Mouse (Mus musculus) embryonic facial prominence, embryonic 13.5 days (tissue): Measurements from ENCODE around the gene Tmf1. TPM values are rescaled to one million over a fixed set of nuclear protein-coding genes. Genes with fewer than 3 reads are reported as not detected.

Experiments used
- ATAC-seq: fragments of 200-750 bp; cut with Nextera tagmentation; 2 replicates; pipeline ENCODE4 v1.8.0; 2017; ENCODE audit warnings: low read depth; ENCODE audit not compliant: insufficient number of reproducible peaks, insufficient read depth, low FRiP score, low TSS enrichment
- H3K27ac ChIP-seq: fragments of 300-500 bp; sonication (generic); 2 replicates; pipeline ENCODE4 v1.5.1; 2015; ENCODE audit warnings: moderate library complexity, mild to moderate bottlenecking, inconsistent platforms
- H3K27me3 ChIP-seq: fragments of 300-500 bp; sonication (generic); 2 replicates; pipeline ENCODE4 v1.6.1; 2015; ENCODE audit warnings: mild to moderate bottlenecking, inconsistent platforms
- H3K36me3 ChIP-seq: fragments of 300-500 bp; sonication (generic); 2 replicates; pipeline ENCODE4 v1.6.1; 2015; ENCODE audit warnings: mild to moderate bottlenecking, inconsistent platforms
- H3K4me1 ChIP-seq: fragments of 300-500 bp; sonication (generic); 2 replicates; pipeline ENCODE4 v1.6.1; 2015; ENCODE audit warnings: inconsistent platforms
- H3K4me2 ChIP-seq: fragments of 300-500 bp; sonication (generic); 2 replicates; pipeline ENCODE4 v1.6.1; 2015; ENCODE audit warnings: moderate library complexity, mild to moderate bottlenecking, inconsistent platforms
- H3K4me3 ChIP-seq: fragments of 300-500 bp; sonication (generic); 2 replicates; pipeline ENCODE4 v1.5.1; 2015; ENCODE audit warnings: mild to moderate bottlenecking, inconsistent platforms
- H3K9ac ChIP-seq: fragments of 300-500 bp; sonication (generic); 2 replicates; pipeline ENCODE4 v1.6.1; 2015; ENCODE audit warnings: mild to moderate bottlenecking, inconsistent platforms
- H3K9me3 ChIP-seq: fragments of 300-500 bp; sonication (generic); 2 replicates; pipeline ENCODE4 v1.6.1; 2016; ENCODE audit warnings: inconsistent platforms
- WGBS: fragments of 180-500 bp; shearing (Covaris S2); methylation state at CpG from one replicate; pipeline ENCODE4 v1.1.7; 2015; ENCODE audit warnings: mixed read lengths; 5-methylcytosine and 5-hydroxymethylcytosine counted together
- polyA plus RNA-seq: library from polyadenylated mRNA; unstranded; fragments of >200 nt; fragmentation: Nextera tagmentation; extraction: Ambion mirVana; gene quantifications from 2 replicates; pipeline ENCODE4 v1.2.1, GENCODE M21; 2015

Gene Tmf1
- polyA plus RNA-seq, 1 experiment from 2014 or later = 39.3 TPM

DNA sequence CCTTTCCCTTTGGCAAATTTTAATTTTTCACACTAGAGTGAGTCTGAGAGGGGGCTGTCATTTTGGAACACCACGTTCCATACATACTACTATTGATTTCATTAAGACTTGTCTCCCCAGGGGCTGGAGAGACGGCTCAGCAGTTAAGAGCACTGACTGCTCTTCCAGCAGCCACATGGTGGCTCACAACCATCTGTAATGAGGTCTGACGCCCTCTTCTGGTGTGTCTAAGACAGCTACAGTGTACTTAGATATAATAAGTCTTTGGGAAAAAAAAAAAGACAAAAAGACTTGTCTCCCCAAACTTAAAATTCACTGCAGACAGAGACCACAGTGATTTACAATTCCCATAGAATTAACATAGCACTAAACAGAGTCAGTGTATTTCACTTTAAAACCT lies 21.5 kb upstream of the Tmf1 start:
- Histone ChIP-seq H3K4me1 (peaks cover 12% of the 10 kb centered on the region), H3K4me3 (no peak overlapping the region), H3K4me2 (no peak overlapping the region), H3K9ac (no peak overlapping the region), H3K27me3 (no peaks in the 10 kb centered on the region), H3K9me3 (no peaks in the 10 kb centered on the region), H3K27ac (no peak overlapping the region), H3K36me3 (peaks cover 39% of the 10 kb centered on the region)
- WGBS = 42% methylated on average over 3 of the region's 3 CpGs
- ATAC-seq = no peak

DNA sequence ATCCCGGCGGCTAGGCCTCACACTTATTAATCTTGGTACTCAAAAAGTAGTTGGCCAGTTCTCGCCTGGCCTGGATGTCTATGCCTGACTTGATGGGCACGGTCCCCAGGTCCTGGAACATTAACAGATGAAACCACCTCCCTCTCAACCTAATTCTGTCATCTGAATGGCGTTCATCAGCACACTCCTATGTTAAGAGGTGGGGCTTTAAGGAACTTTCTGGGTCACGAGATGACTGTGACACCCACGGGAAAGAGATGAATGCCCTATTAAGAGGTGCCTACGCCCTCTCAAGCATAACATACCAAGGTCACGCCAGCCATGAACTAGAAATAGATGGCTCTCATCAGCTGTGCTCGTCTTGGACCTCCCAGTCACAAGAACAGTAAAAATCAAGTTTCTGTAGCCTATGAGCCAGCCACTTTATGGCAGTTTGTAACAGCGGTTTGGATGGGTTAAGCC lies 476 bp upstream of the Tmf1 start:
- ATAC-seq = peak; percentile 63
- Histone ChIP-seq H3K4me3 (peak overlapping the region; percentile 97), H3K9me3 (no peaks in the 10 kb centered on the region), H3K4me2 (peak overlapping the region; percentile 76), H3K9ac (peak overlapping the region; percentile 97), H3K27me3 (no peaks in the 10 kb centered on the region), H3K4me1 (peaks cover 26% of the 10 kb centered on the region), H3K36me3 (peaks cover 25% of the 10 kb centered on the region), H3K27ac (peak overlapping the region; percentile 91)
- WGBS = 7% methylated on average over 11 of the region's 11 CpGs

DNA sequence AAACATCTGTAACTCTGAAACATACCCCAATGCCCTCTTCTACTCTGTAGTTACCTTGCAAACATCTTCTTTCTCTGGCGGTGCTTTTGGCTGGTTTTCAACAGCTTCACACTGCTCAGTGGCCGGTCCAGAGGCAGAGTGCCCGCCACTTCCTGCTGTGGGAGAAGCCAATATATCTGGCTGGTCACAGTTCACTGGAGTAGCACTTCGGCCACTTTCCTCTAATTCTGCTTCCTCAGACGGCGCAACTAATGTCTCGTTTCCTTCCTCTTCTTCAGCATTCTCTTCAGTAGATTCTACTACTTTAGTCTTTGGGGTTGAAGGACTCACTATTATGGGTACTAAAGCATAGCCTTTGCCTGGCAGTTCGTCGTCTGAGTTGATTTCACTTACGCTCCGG lies 3.2 kb downstream of the Tmf1 start:
- Histone ChIP-seq H3K27ac (no peak overlapping the region), H3K27me3 (no peaks in the 10 kb centered on the region), H3K9ac (no peak overlapping the region), H3K9me3 (no peaks in the 10 kb centered on the region), H3K4me1 (peaks cover 26% of the 10 kb centered on the region), H3K4me3 (no peak overlapping the region), H3K4me2 (no peak overlapping the region), H3K36me3 (peaks cover 40% of the 10 kb centered on the region)
- WGBS = 81% methylated on average over 11 of the region's 11 CpGs
- no peak for ATAC-seq

DNA sequence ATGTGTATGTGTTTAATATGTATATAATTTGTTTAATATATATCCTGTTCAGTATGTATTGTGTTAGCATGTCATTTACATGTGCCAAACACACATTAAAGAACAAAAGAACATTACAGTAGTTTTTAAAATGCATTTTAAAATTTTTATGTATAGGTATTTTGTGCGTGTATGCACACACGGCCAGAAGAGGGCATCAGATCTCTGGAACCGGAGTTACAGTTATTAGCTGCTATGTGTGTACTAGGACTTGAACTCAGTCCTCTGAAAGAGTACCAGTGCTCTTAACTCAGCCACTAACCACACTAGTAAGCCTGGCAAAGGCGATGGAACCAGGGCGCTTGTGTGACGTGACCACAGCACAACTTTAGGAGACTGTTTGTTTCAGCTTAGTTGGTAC lies 28.8 kb downstream of the Tmf1 start:
- no peak overlapping the region for H3K4me3 ChIP-seq
- peaks cover 24% of the 10 kb centered on the region for H3K4me1 ChIP-seq
- H3K27ac ChIP-seq = no peak overlapping the region
- no peak overlapping the region for H3K9ac ChIP-seq
- peaks cover 6% of the 10 kb centered on the region; the same call in 1 of the 2 replicates for H3K36me3 ChIP-seq
- WGBS = 76% methylated on average over 6 of the region's 6 CpGs
- H3K4me2 ChIP-seq = no peak overlapping the region
- ATAC-seq = no peak
- H3K9me3 ChIP-seq = no peaks in the 10 kb centered on the region
- no peaks in the 10 kb centered on the region for H3K27me3 ChIP-seq

DNA sequence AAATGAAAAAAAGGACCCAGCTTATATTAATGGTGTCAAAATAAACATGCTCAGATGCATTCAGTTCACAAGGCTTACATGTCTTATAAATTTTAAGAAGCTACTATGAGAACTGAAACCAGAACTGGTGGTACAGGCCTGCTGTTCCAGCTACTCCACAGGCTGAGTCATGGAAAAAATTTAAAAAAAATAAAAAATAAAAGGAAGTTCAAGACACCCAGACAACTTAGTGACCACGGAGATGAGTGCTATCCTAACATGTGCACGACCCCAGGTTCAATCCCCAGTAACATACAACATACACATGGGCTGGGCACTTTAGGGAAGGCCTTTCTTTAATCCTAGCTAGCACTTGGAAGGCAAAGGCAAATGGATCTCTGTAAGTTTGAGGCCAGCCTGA lies 29.2 kb downstream of the Tmf1 start:
- H3K27ac ChIP-seq = no peak overlapping the region
- H3K4me3 ChIP-seq = no peak overlapping the region
- H3K9me3 ChIP-seq = no peaks in the 10 kb centered on the region
- peak overlapping the region; percentile 98 for H3K4me2 ChIP-seq
- no peak for ATAC-seq
- no peak overlapping the region for H3K9ac ChIP-seq
- H3K4me1 ChIP-seq = peaks cover 24% of the 10 kb centered on the region
- H3K36me3 ChIP-seq = peaks cover 6% of the 10 kb centered on the region; the same call in 1 of the 2 replicates
- no peaks in the 10 kb centered on the region for H3K27me3 ChIP-seq
- WGBS = 81% methylated on average over 2 of the region's 2 CpGs

DNA sequence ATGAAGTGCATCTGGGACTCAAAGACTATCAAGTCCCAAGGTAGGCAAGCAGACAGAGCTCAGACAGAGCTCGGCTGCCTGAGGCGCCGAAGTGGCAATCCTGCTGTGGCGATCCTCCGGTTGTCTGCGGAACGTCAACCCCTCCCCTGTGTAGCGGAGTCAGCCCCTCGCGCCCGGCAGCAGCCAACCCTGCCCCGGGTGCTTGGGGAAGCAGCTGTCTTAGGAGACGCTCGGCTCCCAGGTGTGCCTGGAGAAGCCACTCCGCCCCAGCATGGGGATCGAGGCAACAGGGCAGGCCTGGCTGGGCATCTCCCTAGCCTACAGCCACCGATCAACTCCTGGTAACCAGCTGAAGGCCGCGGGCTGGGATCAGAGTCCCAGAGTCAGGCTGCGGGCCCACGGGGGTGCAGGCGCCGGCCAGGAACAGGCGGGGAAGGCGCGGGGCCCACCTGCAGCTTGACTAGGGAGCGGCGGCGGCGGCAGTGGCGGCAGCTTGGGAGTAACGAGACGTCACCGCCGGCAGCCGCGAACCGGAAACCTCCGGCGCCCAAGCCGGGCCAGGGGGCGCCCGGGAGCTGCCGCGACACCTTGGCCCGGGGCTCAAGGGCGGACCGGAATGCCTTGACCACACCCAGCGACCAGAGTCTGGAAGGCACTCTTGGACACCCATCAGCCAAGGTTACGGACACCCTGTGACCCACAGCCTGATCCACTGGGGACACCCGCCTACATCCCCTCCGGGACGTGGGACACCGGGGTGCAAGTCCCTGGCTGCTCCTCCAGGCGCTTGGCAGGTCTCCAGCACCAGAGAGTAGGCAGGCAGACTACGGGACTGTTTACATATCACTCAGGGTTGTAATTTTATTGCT lies 30.3 kb downstream of the Tmf1 start, which contains the start of gene Eogt:
Gene Eogt, minus strand, starts transcription at position 800 of the 869 bp plus-strand sequence.
- Histone ChIP-seq H3K36me3 (peaks cover 4% of the 10 kb centered on the region; the same call in 1 of the 2 replicates), H3K27me3 (no peaks in the 10 kb centered on the region), H3K9ac (peak within 1 kb of the TSS; percentile 84), H3K4me2 (peak within 1 kb of the TSS; percentile 98), H3K4me1 (peaks cover 24% of the 10 kb centered on the region), H3K4me3 (peak within 1 kb of the TSS; percentile 70), H3K27ac (peak within 1 kb of the TSS; percentile 82), H3K9me3 (no peaks in the 10 kb centered on the region)
- peak; percentile 49; the same call in 1 of the 2 replicates for ATAC-seq
- WGBS = under 1% methylated on average over 56 of the region's 56 CpGs

DNA sequence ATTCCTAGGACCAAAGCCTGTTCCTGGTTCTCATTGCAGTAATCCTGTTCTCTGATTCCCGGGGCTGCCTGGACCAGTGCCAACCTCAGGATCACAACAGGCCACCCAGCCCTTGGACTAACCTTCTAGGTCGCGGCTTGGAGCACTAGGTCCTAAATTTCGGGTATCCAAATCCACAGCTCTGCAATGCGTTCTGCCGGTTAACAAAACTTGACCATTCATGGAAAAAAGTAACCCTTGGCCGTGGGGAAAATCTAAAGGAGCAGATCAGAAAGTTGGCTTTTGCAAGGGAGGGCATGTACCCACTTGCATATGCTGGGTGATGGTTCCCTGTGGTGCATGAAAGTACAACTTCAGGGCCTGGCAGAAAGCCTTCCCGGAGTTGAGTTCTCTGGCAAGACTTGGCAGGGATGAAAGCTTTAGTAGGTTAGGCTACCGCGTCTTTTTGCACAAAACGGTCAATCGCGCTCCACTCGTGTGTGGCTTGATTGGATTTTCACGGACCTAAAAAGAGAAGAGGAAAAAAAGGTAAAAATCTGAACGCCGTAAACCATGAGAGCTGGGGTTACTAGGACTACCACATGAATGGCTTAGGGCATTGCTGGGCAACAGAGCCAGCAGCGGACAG lies 31.1 kb downstream of the Tmf1 start:
- peak overlapping the region; percentile 98 for H3K4me2 ChIP-seq
- WGBS = 9% methylated on average over 18 of the region's 18 CpGs
- ATAC-seq = peak; percentile 43; the same call in 1 of the 2 replicates
- H3K27me3 ChIP-seq = no peaks in the 10 kb centered on the region
- H3K9me3 ChIP-seq = no peaks in the 10 kb centered on the region
- H3K27ac ChIP-seq = peak overlapping the region; percentile 82
- 0 out of 2 replicates have a peak, but pooled peaks cover 2% of the 10 kb centered on the region for H3K36me3 ChIP-seq
- H3K9ac ChIP-seq = peak overlapping the region; percentile 84
- H3K4me1 ChIP-seq = peaks cover 24% of the 10 kb centered on the region
- peak overlapping the region; percentile 70 for H3K4me3 ChIP-seq

DNA sequence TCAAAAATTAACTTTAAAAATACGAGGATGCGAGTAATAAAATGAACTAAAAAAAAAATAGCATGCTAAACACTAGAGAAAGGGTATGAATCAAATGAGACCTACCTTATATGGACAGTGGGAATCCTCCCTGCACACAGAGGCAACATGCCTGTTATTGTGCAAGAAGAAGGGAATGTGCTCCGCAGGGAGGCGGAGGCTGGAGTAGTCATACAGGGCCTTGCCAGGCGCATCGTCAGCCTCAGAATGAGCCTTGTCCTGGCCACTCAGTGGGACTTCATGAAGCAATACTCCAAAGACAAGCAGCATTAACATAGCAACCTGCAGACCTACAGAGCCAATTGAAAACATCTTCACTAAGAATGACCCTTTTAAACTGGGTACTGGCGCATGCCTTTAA lies 33.8 kb downstream of the Tmf1 start:
- peaks cover 24% of the 10 kb centered on the region for H3K4me1 ChIP-seq
- no peaks in the 10 kb centered on the region for H3K27me3 ChIP-seq
- H3K9ac ChIP-seq = no peak overlapping the region
- peaks cover 8% of the 10 kb centered on the region for H3K36me3 ChIP-seq
- no peak for ATAC-seq
- no peak overlapping the region for H3K4me3 ChIP-seq
- WGBS = 91% methylated on average over 7 of the region's 7 CpGs
- H3K9me3 ChIP-seq = no peaks in the 10 kb centered on the region
- no peak overlapping the region for H3K27ac ChIP-seq
- H3K4me2 ChIP-seq = no peak overlapping the region

DNA sequence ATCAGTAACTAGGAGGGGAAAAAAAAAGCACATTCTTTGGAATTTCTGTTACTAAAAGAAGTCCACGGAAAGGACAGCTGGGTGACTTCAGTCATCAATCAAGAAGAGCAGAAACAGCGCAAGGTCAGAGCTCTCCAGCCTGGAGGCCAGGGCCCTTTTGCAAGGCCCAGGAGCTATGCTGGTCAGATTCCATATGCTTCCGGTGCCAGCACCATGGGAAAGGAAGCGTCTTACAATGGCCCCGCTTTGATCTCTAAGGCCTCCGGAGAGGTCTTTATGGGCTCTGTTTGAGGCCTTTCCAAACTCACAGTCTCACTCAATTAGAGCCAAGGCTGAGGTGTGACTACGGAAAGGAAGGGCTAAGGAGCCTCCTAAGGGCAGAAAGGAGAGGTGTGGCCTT lies 34.6 kb downstream of the Tmf1 start:
- no peak for ATAC-seq
- Histone ChIP-seq H3K9ac (no peak overlapping the region), H3K36me3 (peaks cover 16% of the 10 kb centered on the region), H3K4me1 (peaks cover 23% of the 10 kb centered on the region), H3K9me3 (no peaks in the 10 kb centered on the region), H3K27me3 (no peaks in the 10 kb centered on the region), H3K4me3 (no peak overlapping the region), H3K27ac (no peak overlapping the region), H3K4me2 (no peak overlapping the region)
- WGBS = 39% methylated on average over 7 of the region's 7 CpGs

DNA sequence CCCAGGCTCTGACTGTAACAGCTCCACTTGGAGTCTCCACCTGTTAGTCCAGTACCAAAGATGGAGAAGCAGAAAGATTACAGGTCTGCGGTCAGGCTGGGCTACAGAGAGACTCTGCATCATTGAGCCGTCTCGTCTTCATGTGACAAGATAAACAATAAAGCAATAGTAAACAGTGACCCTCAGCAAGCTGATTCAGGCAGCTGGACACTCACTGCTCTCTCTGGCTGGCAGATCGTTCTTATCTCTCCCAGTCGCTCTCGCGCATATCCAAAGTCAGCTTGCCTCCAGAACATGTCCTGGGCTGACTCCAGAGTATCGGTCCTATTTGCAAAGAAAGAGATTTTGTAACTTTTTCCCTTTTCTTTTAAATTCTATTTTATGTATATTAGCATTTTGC lies 36.3 kb downstream of the Tmf1 start:
- 88% methylated on average over 8 of the region's 8 CpGs for WGBS
- Histone ChIP-seq H3K9me3 (no peaks in the 10 kb centered on the region), H3K27ac (no peak overlapping the region), H3K27me3 (no peaks in the 10 kb centered on the region), H3K9ac (no peak overlapping the region), H3K4me3 (no peak overlapping the region), H3K4me1 (peaks cover 6% of the 10 kb centered on the region), H3K36me3 (peaks cover 20% of the 10 kb centered on the region), H3K4me2 (no peak overlapping the region)
- ATAC-seq = no peak

DNA sequence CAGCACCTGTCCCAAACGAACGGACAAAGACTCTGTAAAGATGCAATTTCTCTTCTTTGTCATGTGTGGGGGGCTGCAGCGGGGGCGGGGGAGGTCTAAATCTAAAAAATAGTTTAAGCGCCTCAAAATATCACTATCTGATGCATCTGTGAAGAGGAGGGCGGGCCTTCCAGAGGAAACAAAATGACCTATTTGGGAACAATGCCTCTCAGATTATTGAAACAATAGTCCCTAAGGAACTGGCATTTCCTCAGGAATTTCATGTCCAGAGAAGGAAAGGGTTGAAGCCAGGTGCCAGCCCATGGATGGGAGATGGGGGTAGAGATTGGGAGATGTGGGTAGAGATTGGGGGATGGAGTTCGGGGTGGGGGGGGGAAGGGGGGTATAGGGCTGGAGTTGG lies 37.1 kb downstream of the Tmf1 start:
- Histone ChIP-seq H3K9ac (no peak overlapping the region), H3K27me3 (no peaks in the 10 kb centered on the region), H3K27ac (no peak overlapping the region), H3K4me1 (no peaks in the 10 kb centered on the region; the same call in 1 of the 2 replicates), H3K4me2 (no peak overlapping the region), H3K36me3 (peaks cover 20% of the 10 kb centered on the region), H3K4me3 (no peak overlapping the region), H3K9me3 (no peaks in the 10 kb centered on the region)
- WGBS = 84% methylated on average over 7 of the region's 7 CpGs
- ATAC-seq = no peak
